Mouse (Mus musculus): Measurements from ENCODE around the gene Olfr324. TPM values are rescaled to one million over a fixed set of nuclear protein-coding genes. Genes with fewer than 3 reads are reported as not detected.
A peak's percentile ranks its signal among the peaks of the same experiment; 100 is the strongest.

The Olfr324 gene
- polyA plus RNA-seq, 1 experiment, result not detected

DNA sequence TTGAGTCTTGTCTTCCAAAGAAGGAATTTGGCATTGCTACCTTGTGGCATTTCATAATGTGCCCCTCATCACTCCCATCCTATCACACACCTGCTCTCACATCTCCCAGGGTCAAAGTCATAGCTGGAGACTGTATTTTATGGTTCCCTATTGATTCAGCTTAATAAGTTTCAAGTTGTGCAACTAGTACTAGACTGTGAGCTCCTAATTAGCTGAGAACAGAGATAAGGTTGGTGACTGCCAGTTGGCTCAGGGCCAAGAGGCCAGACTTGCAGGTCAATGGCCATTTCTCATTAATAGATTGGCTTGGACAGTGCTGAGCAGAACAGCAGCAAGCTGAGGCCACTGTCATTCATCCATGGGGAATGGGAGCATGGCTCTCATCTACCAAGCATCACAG, 19.6 kb downstream of the Olfr324 start:
- H3K4me1 ChIP-seq (ENCODE audit: control insufficient read depth, insufficient read depth, low read length), result no peaks in the 10 kb centered on the region
- no peak overlapping the region for H3K4me3 ChIP-seq (replicated peaks; ENCODE audit: control insufficient read depth, low read depth, low read length)
- TF ChIP-seq POLR2A (IDR thresholded peaks at IDR 0.05; ENCODE audit: borderline replicate concordance, control insufficient read depth, low read depth, low read length) (no peak), CTCF (IDR thresholded peaks at IDR 0.05; ENCODE audit: control insufficient read depth, insufficient read depth, low read length) (no peak)
- no peak overlapping the region for H3K27ac ChIP-seq (ENCODE audit: control insufficient read depth, insufficient read depth, low read depth, low read length, poor library complexity)

DNA sequence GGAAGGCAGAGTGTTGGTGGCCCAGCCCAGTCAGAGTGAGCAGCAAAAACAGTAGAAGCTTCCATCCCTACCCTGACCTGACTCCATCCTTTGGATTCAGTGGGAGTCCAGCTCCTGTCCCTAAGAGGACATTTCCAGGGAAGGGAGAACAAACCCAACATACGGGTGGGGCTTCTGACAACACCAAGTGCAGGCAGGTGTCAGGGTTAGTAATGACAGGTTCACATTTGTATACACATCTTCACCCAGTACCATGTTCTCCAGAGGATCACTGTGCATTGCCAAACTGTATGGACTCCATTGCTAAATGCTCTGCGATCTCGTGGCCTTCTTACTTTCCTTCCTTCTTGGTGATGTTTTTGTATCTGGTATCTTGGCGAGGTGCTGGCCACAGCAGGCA, 21.1 kb downstream of the Olfr324 start, which contains the start of gene 2210407C18Rik:
Gene 2210407C18Rik (minus strand): TSS at position 101 of the 400 bp plus-strand sequence.
- H3K4me1 ChIP-seq (ENCODE audit: control insufficient read depth, insufficient read depth, low read length), result no peaks in the 10 kb centered on the region
- H3K4me3 ChIP-seq (replicated peaks; ENCODE audit: control insufficient read depth, low read depth, low read length), result no peak within 1 kb of the TSS
- TF ChIP-seq CTCF (IDR thresholded peaks at IDR 0.05; ENCODE audit: control insufficient read depth, insufficient read depth, low read length), result no peak
- TF ChIP-seq POLR2A (IDR thresholded peaks at IDR 0.05; ENCODE audit: borderline replicate concordance, control insufficient read depth, low read depth, low read length), result no peak
- no peak within 1 kb of the TSS for H3K27ac ChIP-seq (ENCODE audit: control insufficient read depth, insufficient read depth, low read depth, low read length, poor library complexity)
- WGBS, result 75% methylated on average over 4 of the region's 4 CpGs

DNA sequence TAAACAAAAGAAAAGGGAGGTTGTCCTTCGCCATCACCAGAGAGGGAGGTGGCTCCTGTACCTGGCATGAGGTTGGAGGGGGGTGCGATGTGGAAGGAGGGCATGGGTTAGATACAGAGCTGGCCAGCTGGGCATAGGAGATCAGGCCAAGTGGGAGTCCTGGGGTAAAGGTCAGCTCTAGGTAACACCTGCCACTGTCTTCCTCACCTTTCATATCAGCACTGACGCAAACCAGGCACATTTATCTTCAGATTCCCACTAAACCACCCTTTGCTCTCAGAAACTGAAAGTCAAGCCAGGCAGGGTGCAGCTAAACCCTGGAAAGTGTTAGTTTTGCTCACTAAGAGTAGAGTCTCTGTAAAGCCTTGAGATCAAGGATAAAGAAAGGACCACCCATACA, 23.5 kb downstream of the Olfr324 start:
- 76% methylated on average over 3 of the region's 3 CpGs for WGBS
- Histone ChIP-seq H3K27ac (ENCODE audit: control insufficient read depth, insufficient read depth, low read depth, low read length, poor library complexity) (no peak overlapping the region), H3K4me1 (ENCODE audit: control insufficient read depth, insufficient read depth, low read length) (no peaks in the 10 kb centered on the region), H3K4me3 (replicated peaks; ENCODE audit: control insufficient read depth, low read depth, low read length) (no peak overlapping the region)
- TF ChIP-seq POLR2A (IDR thresholded peaks at IDR 0.05; ENCODE audit: borderline replicate concordance, control insufficient read depth, low read depth, low read length) (no peak), CTCF (IDR thresholded peaks at IDR 0.05; ENCODE audit: control insufficient read depth, insufficient read depth, low read length) (no peak)

DNA sequence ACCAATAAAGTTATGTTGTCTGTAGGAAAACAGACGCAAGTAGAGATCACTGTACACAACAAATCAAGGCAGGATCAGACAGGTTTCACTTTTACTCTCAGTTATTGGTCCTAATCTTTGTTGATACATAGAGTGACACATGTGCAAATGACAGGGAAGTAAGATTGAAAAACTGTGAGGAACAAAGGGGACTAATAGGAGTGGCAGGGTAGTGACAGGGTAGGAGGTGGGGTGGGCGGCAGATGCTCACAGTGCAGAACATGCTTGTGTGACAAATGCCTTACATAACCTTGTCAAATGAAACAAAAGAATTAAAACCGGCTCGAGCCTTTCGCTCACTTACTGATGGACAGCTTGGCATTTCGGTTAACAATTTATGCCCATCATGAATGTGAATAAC, 23.9 kb downstream of the Olfr324 start:
- Histone ChIP-seq H3K4me3 (replicated peaks; ENCODE audit: control insufficient read depth, low read depth, low read length) (no peak overlapping the region), H3K4me1 (ENCODE audit: control insufficient read depth, insufficient read depth, low read length) (no peaks in the 10 kb centered on the region), H3K27ac (ENCODE audit: control insufficient read depth, insufficient read depth, low read depth, low read length, poor library complexity) (no peak overlapping the region)
- 79% methylated on average over 6 of the region's 6 CpGs for WGBS
- TF ChIP-seq POLR2A (IDR thresholded peaks at IDR 0.05; ENCODE audit: borderline replicate concordance, control insufficient read depth, low read depth, low read length) (no peak), CTCF (IDR thresholded peaks at IDR 0.05; ENCODE audit: control insufficient read depth, insufficient read depth, low read length) (no peak)

DNA sequence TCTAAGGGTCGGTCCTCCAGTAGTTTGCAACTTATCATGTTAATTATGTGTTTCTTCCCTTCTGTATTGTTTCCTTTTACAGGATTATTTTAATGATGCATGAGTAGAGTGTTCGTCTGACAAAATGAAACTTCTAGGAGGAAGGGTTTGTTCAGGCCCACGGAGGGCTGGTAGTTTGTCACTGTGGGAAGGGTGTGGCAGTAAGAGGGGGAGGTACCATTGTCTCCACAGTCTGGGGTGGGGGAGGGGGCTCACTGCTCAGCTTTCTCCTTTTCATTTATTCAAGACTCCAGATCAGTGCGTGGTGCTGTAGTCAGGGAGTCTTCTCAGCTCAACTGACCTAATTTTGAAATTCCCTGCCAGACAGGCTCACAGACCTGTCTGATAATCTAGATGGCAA, 31.2 kb downstream of the Olfr324 start:
- 35% methylated on average over 4 of the region's 4 CpGs for WGBS
- no peak for TF ChIP-seq POLR2A (IDR thresholded peaks at IDR 0.05; ENCODE audit: borderline replicate concordance, control insufficient read depth, low read depth, low read length)
- TF ChIP-seq CTCF (IDR thresholded peaks at IDR 0.05; ENCODE audit: control insufficient read depth, insufficient read depth, low read length), result no peak
- no peak overlapping the region for H3K27ac ChIP-seq (ENCODE audit: control insufficient read depth, insufficient read depth, low read depth, low read length, poor library complexity)
- no peak overlapping the region for H3K4me3 ChIP-seq (replicated peaks; ENCODE audit: control insufficient read depth, low read depth, low read length)
- H3K4me1 ChIP-seq (ENCODE audit: control insufficient read depth, insufficient read depth, low read length), result no peaks in the 10 kb centered on the region; the same call in 1 of the 2 replicates

DNA sequence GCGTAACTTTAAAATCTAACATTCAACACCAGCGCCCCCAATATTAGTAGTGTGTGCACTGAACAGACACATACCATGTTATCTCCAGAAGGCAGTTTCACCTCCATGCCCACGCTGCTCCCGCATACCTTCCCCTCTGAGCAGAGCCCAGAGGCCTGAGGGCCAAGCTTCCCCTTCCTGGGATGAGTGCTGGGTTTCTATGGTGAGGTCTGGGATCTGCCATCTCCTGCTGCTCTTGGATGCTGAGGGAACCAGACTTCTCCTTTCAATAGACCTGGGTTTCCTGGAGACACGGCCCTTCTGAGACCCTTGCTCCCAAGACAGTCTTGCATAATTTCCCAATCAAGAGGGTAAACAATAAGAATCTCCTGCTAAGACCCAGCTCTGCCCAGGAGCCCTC, 35.5 kb downstream of the Olfr324 start, which contains the start of gene Olfr323:
Gene Olfr323 (minus strand): TSS at position 101 of the 400 bp plus-strand sequence.
- H3K4me1 ChIP-seq (ENCODE audit: control insufficient read depth, insufficient read depth, low read length), result no peaks in the 10 kb centered on the region; the same call in 1 of the 2 replicates
- H3K4me3 ChIP-seq (replicated peaks; ENCODE audit: control insufficient read depth, low read depth, low read length), result no peak within 1 kb of the TSS
- no peak for TF ChIP-seq CTCF (IDR thresholded peaks at IDR 0.05; ENCODE audit: control insufficient read depth, insufficient read depth, low read length)
- no peak for TF ChIP-seq POLR2A (IDR thresholded peaks at IDR 0.05; ENCODE audit: borderline replicate concordance, control insufficient read depth, low read depth, low read length)
- H3K27ac ChIP-seq (ENCODE audit: control insufficient read depth, insufficient read depth, low read depth, low read length, poor library complexity), result no peak within 1 kb of the TSS
- 67% methylated on average over 5 of the region's 5 CpGs for WGBS

DNA sequence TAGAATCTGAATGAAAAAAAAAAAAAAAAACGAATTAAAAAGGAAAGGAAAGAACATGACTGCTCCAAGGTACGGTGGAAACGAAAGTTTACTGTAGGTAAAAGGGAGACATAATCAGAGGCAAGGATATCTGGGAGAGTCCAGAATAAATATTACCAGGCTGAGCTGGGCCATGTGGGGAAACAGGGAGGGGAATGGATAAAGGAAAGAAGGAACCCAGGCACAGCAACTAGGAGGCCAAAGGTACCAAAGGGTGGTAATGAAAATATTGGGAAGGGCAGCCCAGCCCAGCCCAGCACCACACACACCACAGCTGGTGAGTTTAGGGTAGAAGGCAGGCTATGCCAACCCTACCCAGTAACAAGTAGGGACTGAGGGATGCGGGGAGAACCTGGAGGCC, 40.0 kb downstream of the Olfr324 start:
- 56% methylated on average over 4 of the region's 4 CpGs for WGBS
- H3K27ac ChIP-seq (ENCODE audit: control insufficient read depth, insufficient read depth, low read depth, low read length, poor library complexity), result no peak overlapping the region
- H3K4me3 ChIP-seq (replicated peaks; ENCODE audit: control insufficient read depth, low read depth, low read length), result no peak overlapping the region

DNA sequence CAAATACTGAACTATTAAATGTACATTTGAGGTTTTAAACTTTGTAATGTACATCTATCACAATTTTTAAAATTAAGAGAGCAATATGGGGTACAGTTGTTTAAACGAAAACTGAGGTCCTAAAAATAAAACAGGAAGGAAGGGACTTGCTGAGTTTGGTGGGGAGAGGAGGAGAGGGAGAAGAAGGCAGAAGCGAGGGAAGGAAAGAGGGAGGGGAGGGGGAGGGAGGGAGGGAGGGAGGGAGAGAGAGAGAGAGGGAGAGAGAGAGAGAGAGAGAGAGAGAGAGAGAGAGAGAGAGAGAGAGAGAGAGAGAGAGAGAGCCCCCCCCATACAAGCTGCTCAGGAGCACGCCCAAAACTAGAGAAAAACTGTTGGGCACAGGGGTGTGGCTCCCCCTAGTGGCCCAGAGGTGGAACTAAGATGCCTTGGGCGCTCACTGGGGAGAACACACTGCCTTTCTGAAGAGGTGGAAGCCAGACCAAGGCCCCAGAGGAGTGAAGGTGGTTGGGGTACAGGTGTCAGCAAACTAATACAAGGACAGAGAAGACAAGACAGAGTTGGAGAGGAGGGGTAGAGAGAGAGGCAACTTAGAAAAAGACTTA, 41.6 kb downstream of the Olfr324 start:
- WGBS, result 2% methylated on average over 4 of the region's 4 CpGs
- Histone ChIP-seq H3K4me1 (ENCODE audit: control insufficient read depth, insufficient read depth, low read length) (no peaks in the 10 kb centered on the region; the same call in 1 of the 2 replicates), H3K4me3 (replicated peaks; ENCODE audit: control insufficient read depth, low read depth, low read length) (no peak overlapping the region), H3K27ac (ENCODE audit: control insufficient read depth, insufficient read depth, low read depth, low read length, poor library complexity) (no peak overlapping the region)
- TF ChIP-seq POLR2A (IDR thresholded peaks at IDR 0.05; ENCODE audit: borderline replicate concordance, control insufficient read depth, low read depth, low read length), result no peak
- TF ChIP-seq CTCF (IDR thresholded peaks at IDR 0.05; ENCODE audit: control insufficient read depth, insufficient read depth, low read length), result peak; percentile 89

More for the DNA sequence above, 40.0 kb downstream of the Olfr324 start:
- no peaks in the 10 kb centered on the region; the same call in 1 of the 2 replicates for H3K4me1 ChIP-seq (ENCODE audit: control insufficient read depth, insufficient read depth, low read length)
- TF ChIP-seq POLR2A (IDR thresholded peaks at IDR 0.05; ENCODE audit: borderline replicate concordance, control insufficient read depth, low read depth, low read length), result no peak
- no peak for TF ChIP-seq CTCF (IDR thresholded peaks at IDR 0.05; ENCODE audit: control insufficient read depth, insufficient read depth, low read length)
